Mouse (Mus musculus) embryonic facial prominence, embryonic 10.5 days (tissue): ENCODE measurements around the gene Ppm1j. TPM values are rescaled to one million over a fixed set of nuclear protein-coding genes. Genes with fewer than 3 reads are reported as not detected.
"Not testable (repeated sequence)": the region's sequence is repeated elsewhere in the genome, so short reads cannot be mapped to it uniquely, and the experiment has no call there.

Source experiments
- DNase-seq: peaks from one replicate; pipeline ENCODE4 v3.0.0-alpha.2; 2017; ENCODE audit warnings: low spot score
- H3K27ac ChIP-seq: fragments of 300-500 bp; sonication (generic); replicated peaks from 2 replicates; pipeline ENCODE4 v1.5.1; 2016; ENCODE audit warnings: mild to moderate bottlenecking
- H3K27me3 ChIP-seq: fragments of 300-500 bp; sonication (generic); replicated peaks from 2 replicates; pipeline ENCODE4 v1.6.1; 2016; ENCODE audit warnings: low read depth, mild to moderate bottlenecking; ENCODE audit not compliant: poor library complexity, severe bottlenecking
- H3K36me3 ChIP-seq: fragments of 300-500 bp; sonication (generic); replicated peaks from 2 replicates; pipeline ENCODE4 v1.6.1; 2016; ENCODE audit warnings: mild to moderate bottlenecking, moderate library complexity
- H3K4me1 ChIP-seq: fragments of 300-500 bp; sonication (generic); 2 replicates; pipeline ENCODE4 v1.6.1; 2016
- H3K4me3 ChIP-seq: fragments of 300-500 bp; sonication (generic); 2 replicates; pipeline ENCODE4 v1.5.1; 2016; ENCODE audit warnings: mild to moderate bottlenecking, moderate library complexity
- H3K9me3 ChIP-seq: fragments of 300-500 bp; sonication (generic); 2 replicates; pipeline ENCODE4 v1.6.1; 2016; ENCODE audit warnings: mild to moderate bottlenecking
- WGBS: fragments of 180-500 bp; shearing (Covaris S2); methylation state at CpG from one replicate; pipeline ENCODE4 v1.1.7; 2016; 5-methylcytosine and 5-hydroxymethylcytosine counted together
- polyA plus RNA-seq: library from polyadenylated mRNA; unstranded; fragments of >200 nt; fragmentation: Nextera tagmentation; extraction: Ambion mirVana; gene quantifications from 2 replicates; pipeline ENCODE4 v1.2.1, GENCODE M21; 2016

The Ppm1j gene
- polyA plus RNA-seq, 1 experiment from 2014 or later: 2.3 TPM

DNA sequence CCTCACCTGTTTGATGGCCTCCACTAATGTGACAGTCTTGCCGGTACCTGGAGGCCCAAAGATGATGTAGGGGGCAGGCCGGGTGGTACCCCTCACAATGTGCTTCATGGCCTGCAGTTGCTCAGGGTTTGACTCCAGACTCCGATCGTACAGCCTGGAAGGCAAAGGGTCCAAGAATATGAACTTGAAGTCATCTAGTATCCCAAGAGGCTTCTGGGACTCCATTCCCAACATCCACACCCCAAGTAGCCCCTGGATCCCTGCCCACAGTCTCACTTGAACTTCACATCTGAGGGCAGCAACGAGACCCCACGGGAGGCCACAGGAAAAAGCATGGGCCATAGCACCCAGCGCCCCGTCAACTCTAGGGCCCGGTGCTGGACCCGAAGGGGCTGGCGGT is 19.8 kb downstream of the Ppm1j start:
- 94% methylated on average over 11 of the region's 11 CpGs for WGBS
- no peak for DNase-seq
- H3K36me3 ChIP-seq: peaks cover 87% of the 10 kb centered on the region

DNA sequence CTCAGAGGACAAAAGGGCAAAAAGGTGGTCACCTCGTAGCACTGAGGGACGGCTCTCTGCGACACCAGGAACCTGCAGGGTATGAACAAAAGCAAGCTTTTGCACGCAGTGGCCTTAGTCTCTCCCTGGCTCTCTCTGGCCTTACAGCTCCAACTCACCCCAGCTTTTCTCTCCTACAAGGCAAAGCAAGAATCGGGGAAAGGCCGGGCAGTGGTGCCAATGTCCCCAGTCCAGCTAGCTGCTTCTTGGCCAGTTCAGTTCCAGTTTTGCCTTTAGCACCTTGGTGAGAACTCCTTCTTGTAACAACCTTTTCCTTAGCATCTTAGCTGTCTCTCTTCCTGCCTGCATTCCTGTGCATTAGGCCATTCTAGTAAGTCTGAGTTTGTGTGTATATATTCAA is 20.6 kb downstream of the Ppm1j start:
- DNase-seq: no peak
- H3K4me3 ChIP-seq: no peak overlapping the region
- no peak overlapping the region for H3K27ac ChIP-seq
- WGBS: 89% methylated on average over 6 of the region's 6 CpGs
- H3K9me3 ChIP-seq: no peaks in the 10 kb centered on the region
- H3K27me3 ChIP-seq: no peaks in the 10 kb centered on the region
- peaks cover 81% of the 10 kb centered on the region for H3K36me3 ChIP-seq
- 0 out of 2 replicates have a peak, but pooled peaks cover 2% of the 10 kb centered on the region for H3K4me1 ChIP-seq

More for the DNA sequence above, 19.8 kb downstream of the Ppm1j start:
- Histone ChIP-seq H3K27me3 (no peaks in the 10 kb centered on the region), H3K27ac (no peak overlapping the region), H3K4me3 (no peak overlapping the region), H3K9me3 (no peaks in the 10 kb centered on the region), H3K4me1 (peaks cover 9% of the 10 kb centered on the region)

DNA sequence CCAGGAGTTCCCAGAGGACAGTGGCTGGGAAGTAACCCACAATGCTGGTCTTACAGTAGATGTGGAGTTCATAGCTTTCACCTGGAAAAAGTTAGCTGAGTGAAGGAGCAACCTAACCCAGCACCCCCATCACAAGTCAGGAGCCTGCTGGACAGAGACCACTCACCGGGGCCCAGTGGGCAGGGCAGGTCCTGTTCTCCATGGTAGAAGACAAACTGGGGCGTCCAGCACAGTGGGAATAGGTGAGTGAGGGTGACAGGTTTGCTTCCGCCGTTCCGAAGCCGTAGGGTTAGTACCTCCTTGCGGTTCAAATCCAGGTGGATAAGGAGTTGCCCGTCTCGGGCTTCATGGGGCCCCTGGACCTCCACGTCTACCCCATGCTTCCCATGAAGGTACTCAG is 23.5 kb downstream of the Ppm1j start:
- Histone ChIP-seq H3K27ac (no peak overlapping the region), H3K36me3 (peaks cover 60% of the 10 kb centered on the region), H3K4me3 (no peak overlapping the region), H3K9me3 (no peaks in the 10 kb centered on the region), H3K4me1 (0 out of 2 replicates have a peak, but pooled peaks cover 2% of the 10 kb centered on the region), H3K27me3 (no peaks in the 10 kb centered on the region)
- DNase-seq: no peak
- WGBS: 90% methylated on average over 10 of the region's 10 CpGs

DNA sequence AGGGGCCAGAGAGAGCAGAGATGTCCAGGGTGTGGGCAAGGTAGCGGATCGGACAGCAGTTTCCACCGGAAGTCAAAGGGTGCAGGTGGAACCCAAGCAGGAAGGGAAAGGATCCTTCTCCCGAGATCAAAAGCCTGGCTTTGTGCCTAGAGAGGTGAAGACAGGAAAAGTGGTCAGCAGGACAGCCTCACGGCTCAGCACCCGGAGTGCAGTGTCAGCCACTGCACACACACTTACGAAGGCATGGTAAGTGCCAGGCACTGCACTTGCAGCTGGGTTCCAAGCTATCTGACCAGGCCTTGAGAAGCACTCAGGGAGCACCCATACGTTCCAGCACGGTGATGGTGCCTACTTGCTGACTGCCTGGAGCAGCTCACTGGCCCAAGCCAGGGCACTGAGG is 24.7 kb downstream of the Ppm1j start:
- no peak overlapping the region for H3K4me3 ChIP-seq
- H3K9me3 ChIP-seq: no peaks in the 10 kb centered on the region
- H3K4me1 ChIP-seq: 0 out of 2 replicates have a peak, but pooled peaks cover 2% of the 10 kb centered on the region
- H3K27me3 ChIP-seq: no peaks in the 10 kb centered on the region
- no peak overlapping the region for H3K27ac ChIP-seq
- 79% methylated on average over 9 of the region's 9 CpGs for WGBS
- no peak for DNase-seq
- H3K36me3 ChIP-seq: peaks cover 48% of the 10 kb centered on the region

DNA sequence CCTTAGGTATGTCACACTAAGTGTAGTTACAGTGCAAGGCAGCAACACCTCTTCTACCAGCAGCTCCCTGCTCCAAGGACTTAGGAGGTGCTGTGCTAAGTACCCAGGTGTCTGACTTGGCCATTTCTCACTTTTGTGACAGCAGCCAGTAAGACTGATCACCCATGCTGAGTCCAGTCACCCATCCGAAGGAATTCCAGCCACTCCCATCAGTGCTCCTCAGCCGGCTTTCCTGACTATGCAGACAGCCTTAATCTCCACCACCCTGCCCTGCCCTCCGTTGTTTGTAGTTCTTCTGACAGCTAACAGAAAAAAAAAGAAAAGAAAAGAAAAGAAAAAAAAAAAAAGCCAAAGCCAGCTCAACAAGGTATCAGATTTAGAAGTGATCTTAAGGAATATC is 30.9 kb downstream of the Ppm1j start:
- no peak for DNase-seq
- 23% methylated on average over 3 of the region's 3 CpGs for WGBS
- H3K27me3 ChIP-seq: no peaks in the 10 kb centered on the region
- no peaks in the 10 kb centered on the region for H3K9me3 ChIP-seq
- no peaks in the 10 kb centered on the region; the same call in 1 of the 2 replicates for H3K36me3 ChIP-seq
- H3K27ac ChIP-seq: no peak overlapping the region
- H3K4me1 ChIP-seq: peaks cover 5% of the 10 kb centered on the region
- H3K4me3 ChIP-seq: no peak overlapping the region

DNA sequence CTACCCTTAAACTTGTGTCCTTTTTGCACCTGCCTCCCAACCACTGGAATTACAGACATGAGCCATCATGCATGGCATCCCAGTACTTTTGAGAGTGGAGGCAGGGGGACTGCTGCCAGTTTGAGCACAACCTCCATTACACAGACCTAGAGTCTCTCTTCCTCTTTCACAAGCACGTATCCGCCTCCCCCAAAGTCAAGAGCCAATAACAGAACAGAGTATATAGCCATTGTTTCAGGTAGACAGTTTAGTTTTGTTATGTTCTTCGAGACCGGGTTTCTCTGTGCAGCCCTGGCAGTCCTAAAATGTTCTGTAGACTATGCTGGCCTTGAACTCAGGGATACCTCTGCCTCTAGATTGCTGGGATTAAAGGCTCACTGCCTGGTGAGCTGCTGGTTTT is 31.4 kb downstream of the Ppm1j start:
- WGBS: 83% methylated on average over 4 of the region's 4 CpGs
- Histone ChIP-seq H3K27me3 (no peaks in the 10 kb centered on the region), H3K36me3 (no peaks in the 10 kb centered on the region; the same call in 1 of the 2 replicates), H3K4me3 (no peak overlapping the region), H3K9me3 (no peaks in the 10 kb centered on the region), H3K4me1 (peaks cover 10% of the 10 kb centered on the region), H3K27ac (no peak overlapping the region)
- DNase-seq: no peak

DNA sequence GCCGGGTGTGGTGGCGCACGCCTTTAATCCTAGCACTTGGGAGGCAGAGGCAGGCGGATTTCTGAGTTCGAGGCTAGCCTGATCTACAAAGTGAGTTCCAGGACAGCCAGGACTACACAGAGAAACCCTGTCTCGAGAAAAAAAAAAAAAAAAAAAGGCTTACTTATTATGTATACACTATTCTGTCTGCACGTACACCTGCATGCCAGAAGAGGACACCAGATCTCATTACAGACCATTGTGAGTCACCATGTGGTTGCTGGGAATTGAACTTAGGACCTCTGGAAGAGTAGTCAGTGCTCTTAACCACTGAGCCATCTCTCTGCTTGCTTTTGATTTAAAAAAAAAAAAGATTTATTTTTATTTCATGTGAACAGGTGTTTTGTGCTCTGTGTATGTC is 32.4 kb downstream of the Ppm1j start:
- peaks cover 17% of the 10 kb centered on the region for H3K4me1 ChIP-seq
- H3K36me3 ChIP-seq, DNase-seq, H3K4me3 ChIP-seq, H3K9me3 ChIP-seq, H3K27me3 ChIP-seq, H3K27ac ChIP-seq: not testable (repeated sequence)
- WGBS: 90% methylated on average over 7 of the region's 7 CpGs

DNA sequence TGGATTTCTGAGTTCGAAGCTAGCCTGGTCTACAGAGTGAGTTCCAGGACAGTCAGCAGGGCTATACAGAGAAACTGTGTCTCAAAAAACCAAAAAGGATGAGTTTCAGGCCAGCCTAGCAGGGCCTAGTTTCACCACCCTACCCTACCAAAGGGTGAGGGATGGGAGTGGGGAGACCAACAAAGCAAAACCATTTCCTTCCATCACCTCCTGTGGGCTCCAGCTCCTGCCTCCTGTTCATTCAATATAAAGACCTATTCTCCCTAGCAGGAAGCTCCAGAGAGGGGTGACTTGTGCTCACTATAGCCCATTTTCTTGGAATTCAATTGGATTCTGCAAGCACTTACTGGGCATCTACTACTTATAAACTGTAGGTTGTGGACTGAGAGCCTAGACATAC is 33.9 kb downstream of the Ppm1j start:
- WGBS: 96% methylated on average over 1 of the region's 1 CpGs
- no peaks in the 10 kb centered on the region; the same call in 1 of the 2 replicates for H3K36me3 ChIP-seq
- peaks cover 27% of the 10 kb centered on the region for H3K4me1 ChIP-seq
- H3K9me3 ChIP-seq: no peaks in the 10 kb centered on the region
- no peak for DNase-seq
- no peak overlapping the region for H3K27ac ChIP-seq
- H3K4me3 ChIP-seq: no peak overlapping the region
- H3K27me3 ChIP-seq: no peaks in the 10 kb centered on the region

DNA sequence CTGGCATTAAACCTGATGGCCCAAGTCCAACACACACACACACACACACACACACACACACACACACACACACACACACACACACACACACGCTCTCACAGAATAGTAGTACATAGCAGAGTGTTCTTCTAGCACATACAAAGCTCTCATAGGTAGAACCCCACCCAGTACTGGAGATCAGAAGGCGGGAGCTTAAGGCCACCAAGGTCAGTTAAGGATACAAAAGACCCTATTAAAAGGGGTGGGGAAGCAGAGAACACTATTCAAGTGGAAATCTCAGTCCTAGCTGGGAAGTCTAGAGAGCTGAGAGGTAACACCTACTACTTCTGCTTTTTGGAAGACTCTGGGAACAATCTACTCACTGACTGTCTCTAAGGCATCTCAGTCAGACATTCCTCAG is 34.5 kb downstream of the Ppm1j start:
- WGBS: 85% methylated on average over 2 of the region's 2 CpGs
- Histone ChIP-seq H3K27ac (no peak overlapping the region), H3K27me3 (no peaks in the 10 kb centered on the region), H3K4me3 (no peak overlapping the region), H3K36me3 (peaks cover under 1% of the 10 kb centered on the region), H3K4me1 (peaks cover 27% of the 10 kb centered on the region), H3K9me3 (no peaks in the 10 kb centered on the region)
- no peak for DNase-seq

DNA sequence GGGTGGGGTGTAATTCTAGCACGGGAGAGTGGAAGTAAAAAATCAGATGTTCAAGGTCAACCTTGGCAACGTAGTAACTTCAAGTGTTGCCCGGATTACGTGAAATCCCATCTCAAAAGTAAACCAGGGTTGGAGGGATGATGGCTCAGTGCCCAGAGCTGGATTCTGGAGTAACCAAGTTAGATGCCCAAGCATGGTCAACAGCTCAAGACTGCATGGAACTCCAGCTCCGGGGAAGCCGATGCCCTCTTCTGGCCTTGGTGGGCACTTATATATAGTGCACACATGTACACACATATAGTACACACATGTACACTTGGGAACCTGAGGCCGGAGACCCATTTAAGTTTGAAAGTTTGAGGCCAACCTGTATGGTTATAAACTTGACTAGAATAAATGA is 35.3 kb downstream of the Ppm1j start:
- Histone ChIP-seq H3K36me3 (peaks cover 8% of the 10 kb centered on the region), H3K4me1 (peaks cover 27% of the 10 kb centered on the region), H3K27me3 (no peaks in the 10 kb centered on the region), H3K9me3 (no peaks in the 10 kb centered on the region), H3K27ac (no peak overlapping the region), H3K4me3 (no peak overlapping the region)
- no peak for DNase-seq
- WGBS: 94% methylated on average over 7 of the region's 7 CpGs

DNA sequence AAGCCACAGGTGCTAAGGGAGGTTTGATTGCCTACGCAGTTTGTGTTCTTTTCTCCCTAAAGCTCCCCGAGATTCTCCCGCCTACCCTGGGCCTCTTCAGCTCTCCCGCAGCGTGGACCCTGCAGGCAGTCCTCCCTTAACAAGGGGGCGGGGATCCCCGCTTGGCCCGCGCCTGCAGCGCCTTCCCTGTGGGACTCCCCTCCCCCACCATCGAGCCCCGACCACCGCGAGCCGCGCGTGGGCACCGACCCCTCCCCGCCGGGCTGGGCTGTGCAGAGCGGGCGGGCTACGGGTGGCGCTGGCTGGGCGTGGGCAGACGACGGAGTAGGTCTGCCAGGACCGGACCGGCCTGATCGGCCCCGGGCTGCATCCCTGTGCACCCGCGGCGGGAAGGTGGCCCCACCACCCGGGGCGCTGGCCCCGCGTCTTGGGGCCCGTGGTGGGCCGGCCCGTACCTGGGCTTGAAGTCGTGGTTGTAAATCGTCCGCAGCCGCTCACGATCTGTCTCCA is 36.7 kb downstream of the Ppm1j start:
- H3K4me1 ChIP-seq: peaks cover 27% of the 10 kb centered on the region
- H3K27me3 ChIP-seq: no peaks in the 10 kb centered on the region
- peak overlapping the region; percentile 91 for H3K4me3 ChIP-seq
- peaks cover 15% of the 10 kb centered on the region for H3K36me3 ChIP-seq
- under 1% methylated on average over 46 of the region's 46 CpGs for WGBS
- H3K27ac ChIP-seq: peak overlapping the region; percentile 95
- H3K9me3 ChIP-seq: no peaks in the 10 kb centered on the region
- peak; percentile 78 for DNase-seq

DNA sequence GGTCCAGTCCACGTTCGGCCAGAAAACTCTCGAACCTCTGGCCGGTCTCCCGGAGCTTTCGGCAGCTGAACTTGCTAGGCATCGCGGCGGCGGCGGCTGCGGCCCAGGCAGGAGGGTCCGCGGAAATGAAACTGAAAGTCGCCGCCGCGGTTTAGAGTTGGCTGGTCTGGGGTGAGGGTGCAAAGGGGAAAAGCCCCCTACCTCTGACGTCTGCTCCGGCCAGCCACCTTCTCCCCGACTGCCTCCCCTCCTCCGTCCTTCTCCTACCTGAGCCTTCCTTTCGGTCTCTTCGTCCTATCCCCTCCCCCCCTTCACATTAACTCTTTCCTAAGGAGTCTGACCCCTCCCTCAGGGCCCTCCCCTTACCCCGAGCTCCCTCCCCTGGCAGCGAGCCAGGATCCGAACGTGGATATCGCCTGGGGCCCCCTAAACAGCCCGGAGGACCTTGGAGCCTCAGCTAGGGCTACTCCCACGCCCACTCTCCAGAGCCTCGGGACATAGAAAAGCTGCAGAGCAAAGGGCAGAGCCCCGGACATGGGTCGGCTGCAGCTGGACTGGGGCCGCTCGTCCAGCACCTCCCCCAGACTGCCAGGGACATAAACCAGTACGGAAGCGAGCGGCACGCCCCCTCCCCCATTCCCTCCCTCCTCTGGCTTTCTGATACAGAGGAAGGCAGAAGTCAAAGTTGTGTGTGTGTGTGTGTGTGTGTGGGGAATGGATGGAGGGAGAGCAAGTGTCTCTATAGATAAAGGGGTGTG is 37.3 kb downstream of the Ppm1j start, which contains the start of gene Mov10:
Mov10 (minus strand) TSS at position 573 of the 758 bp plus-strand sequence.
- WGBS: under 1% methylated on average over 40 of the region's 40 CpGs
- Histone ChIP-seq H3K27me3 (no peaks in the 10 kb centered on the region), H3K4me1 (peaks cover 27% of the 10 kb centered on the region), H3K9me3 (no peaks in the 10 kb centered on the region), H3K4me3 (peak within 1 kb of the TSS; percentile 91), H3K36me3 (peaks cover 18% of the 10 kb centered on the region), H3K27ac (peak within 1 kb of the TSS; percentile 95)
- DNase-seq: peak; percentile 84

DNA sequence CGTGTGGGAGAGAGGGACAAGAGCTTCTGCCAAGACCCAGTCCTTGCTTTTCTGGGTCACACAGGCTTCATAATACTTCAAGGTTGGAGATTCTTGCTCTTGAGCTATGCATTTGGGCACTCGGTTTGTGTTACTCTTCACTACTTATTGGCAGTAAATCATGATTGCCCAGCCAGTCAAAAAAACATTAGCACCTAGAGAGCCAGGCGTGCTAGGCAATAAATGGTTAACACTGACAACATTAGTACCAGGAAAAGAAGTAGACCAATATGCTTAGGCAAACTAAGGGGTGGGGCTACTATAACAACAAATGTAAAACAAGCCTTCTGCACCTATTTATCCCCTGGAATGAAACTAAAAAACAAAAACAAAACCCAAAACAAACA is 37.9 kb downstream of the Ppm1j start:
- WGBS: 6% methylated on average over 3 of the region's 3 CpGs
- Histone ChIP-seq H3K4me1 (peaks cover 27% of the 10 kb centered on the region), H3K4me3 (peak overlapping the region; percentile 91), H3K27me3 (no peaks in the 10 kb centered on the region), H3K27ac (peak overlapping the region; percentile 95), H3K36me3 (peaks cover 18% of the 10 kb centered on the region), H3K9me3 (no peaks in the 10 kb centered on the region)
- no peak for DNase-seq
